Mouse (Mus musculus): ENCODE data around the gene Qk. TPM values are rescaled to one million over a fixed set of nuclear protein-coding genes. Genes with fewer than 3 reads are reported as not detected.
A peak's percentile ranks its signal among the peaks of the same experiment; 100 is the strongest.

The Qk gene
- 129 and 184 TPM in 2 replicates for total RNA-seq (2012; rRNA removed)

- TF ChIP-seq ZC3H11A (IDR thresholded peaks at IDR 0.05; ENCODE audit: borderline replicate concordance, low read depth, low read length) (no peak), ZNF384 (IDR thresholded peaks at IDR 0.05; ENCODE audit: low read depth, low read length) (peak; percentile 93; the same call in 1 of the 2 replicates), HCFC1 (IDR thresholded peaks at IDR 0.05; ENCODE audit: borderline replicate concordance, insufficient read depth, low read length) (0 out of 2 replicates have a peak, but pooled peaks have one; percentile 14)
- Histone ChIP-seq H3K9ac (ENCODE audit: insufficient read depth, low read depth, low read length, poor library complexity, severe bottlenecking) (peak within 1 kb of the TSS; percentile 96), H3K36me3 (ENCODE audit: control insufficient read depth, insufficient read depth, low read length, poor library complexity, severe bottlenecking) (no peaks in the 10 kb centered on the region), H3K4me1 (ENCODE audit: control insufficient read depth in 2 of 2, insufficient read depth in 2 of 2, low read length in 2 of 2, poor library complexity in 1 of 2) (peaks cover 2 to 11% of the 10 kb centered on the region in 2 experiments; a peak in 3 of 4 replicates), H3K4me3 (ENCODE audit: insufficient read depth in 1 of 2, low read depth in 1 of 2, low read length in 2 of 2, poor library complexity in 1 of 2, severe bottlenecking in 1 of 2) (peak within 1 kb of the TSS; percentile 88 to 92), H3K9me3 (ENCODE audit: control insufficient read depth, insufficient read depth, low read depth, low read length) (no peaks in the 10 kb centered on the region), H3K27ac (ENCODE audit: insufficient read depth, low read depth, low read length, poor library complexity, severe bottlenecking) (peak within 1 kb of the TSS; percentile 99)
- peak; percentile 80 for DNase-seq (ENCODE audit: low read depth, low spot score)
- in situ Hi-C loops (cut with MboI; ENCODE audit: low sequenced_read_pairs in 2 of 2, unreplicated experiment in 2 of 2), result no loop called here
These were observed at the start of gene Qk for GRCm38 (mm10) chr17:10319685-10320455. TSS of gene Qk (minus strand) at chr17:10319854.

GRCm38 (mm10) chr17:10367044-10367443, 47.4 kb upstream of the Qk start:
- in situ Hi-C loops (cut with MboI; ENCODE audit: low sequenced_read_pairs in 2 of 2, unreplicated experiment in 2 of 2), result no loop called here
- no peaks in the 10 kb centered on the region for H3K9me3 ChIP-seq (ENCODE audit: control insufficient read depth, insufficient read depth, low read depth, low read length)
- H3K9ac ChIP-seq (ENCODE audit: insufficient read depth, low read depth, low read length, poor library complexity, severe bottlenecking), result no peak overlapping the region
- no peak for DNase-seq (ENCODE audit: low read depth, low spot score)
- no peak for TF ChIP-seq CHD2 (IDR thresholded peaks at IDR 0.05; ENCODE audit: low read depth, low read length)
- no peak for TF ChIP-seq ZC3H11A (IDR thresholded peaks at IDR 0.05; ENCODE audit: borderline replicate concordance, low read depth, low read length)
- no peak for TF ChIP-seq ZNF384 (IDR thresholded peaks at IDR 0.05; ENCODE audit: low read depth, low read length)
- TF ChIP-seq HCFC1 (IDR thresholded peaks at IDR 0.05; ENCODE audit: borderline replicate concordance, insufficient read depth, low read length), result no peak
- no peak for TF ChIP-seq MAFK (IDR thresholded peaks at IDR 0.05; ENCODE audit: insufficient read depth, low read depth, low read length)
- 0 out of 4 replicates have a peak overlapping the region, but pooled peaks of 1 of the 2 experiments have one; percentile 11 for H3K4me3 ChIP-seq (ENCODE audit: insufficient read depth in 1 of 2, low read depth in 1 of 2, low read length in 2 of 2, poor library complexity in 1 of 2, severe bottlenecking in 1 of 2)
- H3K4me1 ChIP-seq (ENCODE audit: control insufficient read depth in 2 of 2, insufficient read depth in 2 of 2, low read length in 2 of 2, poor library complexity in 1 of 2), result peaks cover 14 to 30% of the 10 kb centered on the region in 2 experiments
- H3K27ac ChIP-seq (ENCODE audit: insufficient read depth, low read depth, low read length, poor library complexity, severe bottlenecking), result peak overlapping the region; percentile 85; the same call in 1 of the 2 replicates
- no peaks in the 10 kb centered on the region for H3K36me3 ChIP-seq (ENCODE audit: control insufficient read depth, insufficient read depth, low read length, poor library complexity, severe bottlenecking)

- Histone ChIP-seq H3K36me3 (ENCODE audit: control insufficient read depth, insufficient read depth, low read length, poor library complexity, severe bottlenecking) (no peaks in the 10 kb centered on the region), H3K9me3 (ENCODE audit: control insufficient read depth, insufficient read depth, low read depth, low read length) (no peaks in the 10 kb centered on the region), H3K9ac (ENCODE audit: insufficient read depth, low read depth, low read length, poor library complexity, severe bottlenecking) (no peak overlapping the region), H3K4me1 (ENCODE audit: control insufficient read depth in 2 of 2, insufficient read depth in 2 of 2, low read length in 2 of 2, poor library complexity in 1 of 2) (peaks cover 14 to 30% of the 10 kb centered on the region in 2 experiments), H3K4me3 (ENCODE audit: insufficient read depth in 1 of 2, low read depth in 1 of 2, low read length in 2 of 2, poor library complexity in 1 of 2, severe bottlenecking in 1 of 2) (0 out of 4 replicates have a peak overlapping the region, but pooled peaks of 1 of the 2 experiments have one; percentile 11), H3K27ac (ENCODE audit: insufficient read depth, low read depth, low read length, poor library complexity, severe bottlenecking) (peak overlapping the region; percentile 85; the same call in 1 of the 2 replicates)
- no peak for TF ChIP-seq ZNF384 (IDR thresholded peaks at IDR 0.05; ENCODE audit: low read depth, low read length)
- no peak for TF ChIP-seq CHD2 (IDR thresholded peaks at IDR 0.05; ENCODE audit: low read depth, low read length)
- TF ChIP-seq ZC3H11A (IDR thresholded peaks at IDR 0.05; ENCODE audit: borderline replicate concordance, low read depth, low read length), result no peak
- no peak for TF ChIP-seq HCFC1 (IDR thresholded peaks at IDR 0.05; ENCODE audit: borderline replicate concordance, insufficient read depth, low read length)
- TF ChIP-seq MAFK (IDR thresholded peaks at IDR 0.05; ENCODE audit: insufficient read depth, low read depth, low read length), result no peak
- in situ Hi-C loops (cut with MboI; ENCODE audit: low sequenced_read_pairs in 2 of 2, unreplicated experiment in 2 of 2), result no loop called here
- no peak for DNase-seq (ENCODE audit: low read depth, low spot score)
These were observed 46.9 kb upstream of the Qk start for GRCm38 (mm10) chr17:10366577-10366976.

GRCm38 (mm10) chr17:10365501-10366482, 46.1 kb upstream of the Qk start:
- H3K4me1 ChIP-seq (ENCODE audit: control insufficient read depth in 2 of 2, insufficient read depth in 2 of 2, low read length in 2 of 2, poor library complexity in 1 of 2), result peaks cover 14 to 27% of the 10 kb centered on the region in 2 experiments
- 0 out of 4 replicates have a peak overlapping the region, but pooled peaks of 1 of the 2 experiments have one; percentile 21 for H3K4me3 ChIP-seq (ENCODE audit: insufficient read depth in 1 of 2, low read depth in 1 of 2, low read length in 2 of 2, poor library complexity in 1 of 2, severe bottlenecking in 1 of 2)
- peak overlapping the region; percentile 85; the same call in 1 of the 2 replicates for H3K27ac ChIP-seq (ENCODE audit: insufficient read depth, low read depth, low read length, poor library complexity, severe bottlenecking)
- DNase-seq (ENCODE audit: low read depth, low spot score), result peak; percentile 68
- no peaks in the 10 kb centered on the region for H3K9me3 ChIP-seq (ENCODE audit: control insufficient read depth, insufficient read depth, low read depth, low read length)
- H3K9ac ChIP-seq (ENCODE audit: insufficient read depth, low read depth, low read length, poor library complexity, severe bottlenecking), result no peak overlapping the region
- TF ChIP-seq ZNF384 (IDR thresholded peaks at IDR 0.05; ENCODE audit: low read depth, low read length), result no peak
- no peak for TF ChIP-seq MAFK (IDR thresholded peaks at IDR 0.05; ENCODE audit: insufficient read depth, low read depth, low read length)
- no peak for TF ChIP-seq HCFC1 (IDR thresholded peaks at IDR 0.05; ENCODE audit: borderline replicate concordance, insufficient read depth, low read length)
- no peak for TF ChIP-seq ZC3H11A (IDR thresholded peaks at IDR 0.05; ENCODE audit: borderline replicate concordance, low read depth, low read length)
- no peak for TF ChIP-seq CHD2 (IDR thresholded peaks at IDR 0.05; ENCODE audit: low read depth, low read length)
- in situ Hi-C loops (cut with MboI; ENCODE audit: low sequenced_read_pairs in 2 of 2, unreplicated experiment in 2 of 2), result no loop called here
- H3K36me3 ChIP-seq (ENCODE audit: control insufficient read depth, insufficient read depth, low read length, poor library complexity, severe bottlenecking), result no peaks in the 10 kb centered on the region

Data from ES-E14 (cell line).